Mouse (Mus musculus) lung, postnatal 0 days (tissue): ENCODE measurements at regions not wholly inside any gene's neighbourhood (a gene's known extent, or its start where the extent isn't known, plus 50 kb on each side); places are given as distances from the start of the nearest gene placed in this dataset.

Source experiments
- ATAC-seq: fragments of 200-750 bp; cut with Nextera tagmentation; 2 replicates; pipeline ENCODE4 v1.8.0; 2017; ENCODE audit warnings: moderate library complexity
- DNase-seq: peaks from one replicate; pipeline ENCODE4 v3.0.0-alpha.2; 2016; ENCODE audit warnings: low spot score
- H3K27ac ChIP-seq: fragments of 300-500 bp; sonication (generic); 2 replicates; pipeline ENCODE4 v1.5.1; 2014; ENCODE audit warnings: antibody characterized with exemption, mild to moderate bottlenecking, low read length, mixed read lengths
- H3K27me3 ChIP-seq: fragments of 300-500 bp; sonication (generic); replicated peaks from 2 replicates; pipeline ENCODE4 v1.6.1; 2014; ENCODE audit warnings: low read length, mixed read lengths; ENCODE audit not compliant: insufficient read depth
- H3K36me3 ChIP-seq: fragments of 300-500 bp; sonication (generic); 2 replicates; pipeline ENCODE4 v1.6.1; 2014; ENCODE audit warnings: low read length, mixed read lengths; ENCODE audit not compliant: insufficient read depth
- H3K4me1 ChIP-seq: fragments of 300-500 bp; sonication (generic); 2 replicates; pipeline ENCODE4 v1.6.1; 2014; ENCODE audit warnings: antibody characterized with exemption, low read depth, low read length, mixed read lengths; ENCODE audit not compliant: insufficient read depth
- H3K4me2 ChIP-seq: fragments of 300-500 bp; sonication (generic); replicated peaks from 2 replicates; pipeline ENCODE4 v1.6.1; 2014; ENCODE audit warnings: low read depth, mild to moderate bottlenecking, low read length, moderate library complexity, mixed read lengths
- H3K4me3 ChIP-seq: fragments of 300-500 bp; sonication (generic); 2 replicates; pipeline ENCODE4 v1.5.1; 2014; ENCODE audit warnings: low read depth, low read length
- H3K9ac ChIP-seq: fragments of 300-500 bp; sonication (generic); replicated peaks from 2 replicates; pipeline ENCODE4 v1.6.1; 2014; ENCODE audit warnings: low read depth, mild to moderate bottlenecking
- H3K9me3 ChIP-seq: fragments of 300-500 bp; sonication (generic); 2 replicates; pipeline ENCODE4 v1.6.1; 2016; ENCODE audit warnings: low read length, mixed read lengths
- CTCF ChIP-seq: IDR thresholded peaks from 2 replicates; pipeline ENCODE4 v1.5.1; 2016; ENCODE audit warnings: antibody characterized with exemption, mild to moderate bottlenecking
- EP300 ChIP-seq: IDR thresholded peaks from 2 replicates; pipeline ENCODE4 v1.6.1; 2016; ENCODE audit warnings: antibody characterized with exemption, mild to moderate bottlenecking, control low read depth
- WGBS: fragments of 180-500 bp; shearing (Covaris S2); extraction: QIAGEN DNeasy Blood & Tissue Kit; methylation state at CpG from one replicate; pipeline ENCODE4 v1.1.7; 2014; 5-methylcytosine and 5-hydroxymethylcytosine counted together

GRCm38 (mm10) chr9:87376731-87377310, 121.5 kb upstream of the Cep162 start:
- no peaks in the 10 kb centered on the region for H3K27me3 ChIP-seq
- no peak overlapping the region for H3K9ac ChIP-seq
- H3K4me1 ChIP-seq: no peaks in the 10 kb centered on the region
- WGBS: 36% methylated on average over 10 of the region's 10 CpGs
- ATAC-seq (no peak), DNase-seq (no peak)
- H3K36me3 ChIP-seq: no peaks in the 10 kb centered on the region
- no peak overlapping the region for H3K4me2 ChIP-seq
- TF ChIP-seq CTCF (no peak), EP300 (no peak)
- H3K27ac ChIP-seq: no peak overlapping the region
- no peaks in the 10 kb centered on the region for H3K9me3 ChIP-seq
- no peak overlapping the region for H3K4me3 ChIP-seq

DNA sequence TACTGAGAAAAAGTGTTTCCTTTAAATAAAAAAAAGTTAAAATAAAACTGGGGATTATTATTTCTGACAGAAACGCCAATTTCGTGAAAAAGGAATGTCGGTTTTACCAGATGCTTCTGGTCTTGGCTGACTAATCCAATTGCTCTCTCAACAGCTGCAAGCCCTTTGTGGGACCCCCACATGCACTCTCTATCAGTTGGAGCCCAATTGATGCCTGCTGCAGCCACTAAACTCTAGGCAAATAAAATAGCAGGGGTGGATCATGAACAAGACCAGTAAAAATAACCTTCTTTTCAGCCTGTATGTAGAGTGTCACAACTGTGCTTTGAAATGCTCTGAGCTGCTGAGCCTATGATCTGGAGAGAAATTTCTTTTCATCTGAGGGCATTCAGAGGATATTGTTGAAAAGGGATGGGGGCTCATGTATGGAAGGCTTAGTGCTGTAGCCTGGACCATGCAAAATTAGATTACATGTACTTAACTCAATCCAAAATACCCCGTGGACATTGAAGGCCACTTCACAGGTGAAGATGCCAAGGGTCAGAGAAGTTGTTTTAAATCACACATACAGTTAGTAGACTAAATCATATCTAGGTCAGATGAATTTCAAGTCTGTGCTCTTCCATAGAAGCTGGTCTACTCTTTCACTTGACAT, 117.0 kb upstream of the Cep162 start:
- no peaks in the 10 kb centered on the region for H3K36me3 ChIP-seq
- no peaks in the 10 kb centered on the region for H3K4me1 ChIP-seq
- ATAC-seq (no peak), DNase-seq (no peak)
- no peaks in the 10 kb centered on the region for H3K27me3 ChIP-seq
- TF ChIP-seq EP300 (no peak), CTCF (no peak)
- H3K4me3 ChIP-seq: no peak overlapping the region
- H3K27ac ChIP-seq: no peak overlapping the region
- no peak overlapping the region for H3K9ac ChIP-seq
- 71% methylated on average over 4 of the region's 4 CpGs for WGBS
- no peaks in the 10 kb centered on the region for H3K9me3 ChIP-seq
- H3K4me2 ChIP-seq: no peak overlapping the region

DNA sequence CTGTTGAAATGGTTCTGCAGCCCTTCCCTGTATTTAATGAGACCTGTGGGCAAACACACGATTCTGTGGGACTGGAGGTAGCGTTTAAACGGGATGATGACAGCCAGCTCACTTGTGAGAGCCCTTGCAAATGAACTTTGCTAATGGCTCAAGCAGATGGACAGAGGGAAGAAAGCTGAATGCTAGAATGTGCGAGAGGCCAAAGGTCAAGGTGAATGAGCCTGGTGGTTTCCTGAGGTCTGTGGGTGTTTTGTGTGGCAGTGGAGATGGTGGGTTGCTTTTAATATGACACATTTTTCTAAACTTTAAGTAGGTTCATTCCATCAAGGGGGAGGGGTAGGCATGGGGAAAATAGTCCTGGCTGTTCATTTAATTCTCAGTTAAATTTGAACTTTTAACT, 113.7 kb upstream of the Cep162 start:
- Histone ChIP-seq H3K27ac (no peak overlapping the region), H3K9me3 (no peaks in the 10 kb centered on the region), H3K4me1 (no peaks in the 10 kb centered on the region), H3K9ac (no peak overlapping the region), H3K4me2 (no peak overlapping the region), H3K4me3 (no peak overlapping the region), H3K27me3 (no peaks in the 10 kb centered on the region), H3K36me3 (no peaks in the 10 kb centered on the region)
- DNase-seq: no peak
- TF ChIP-seq CTCF (no peak), EP300 (no peak)
- ATAC-seq: no peak
- 50% methylated on average over 4 of the region's 4 CpGs for WGBS

DNA sequence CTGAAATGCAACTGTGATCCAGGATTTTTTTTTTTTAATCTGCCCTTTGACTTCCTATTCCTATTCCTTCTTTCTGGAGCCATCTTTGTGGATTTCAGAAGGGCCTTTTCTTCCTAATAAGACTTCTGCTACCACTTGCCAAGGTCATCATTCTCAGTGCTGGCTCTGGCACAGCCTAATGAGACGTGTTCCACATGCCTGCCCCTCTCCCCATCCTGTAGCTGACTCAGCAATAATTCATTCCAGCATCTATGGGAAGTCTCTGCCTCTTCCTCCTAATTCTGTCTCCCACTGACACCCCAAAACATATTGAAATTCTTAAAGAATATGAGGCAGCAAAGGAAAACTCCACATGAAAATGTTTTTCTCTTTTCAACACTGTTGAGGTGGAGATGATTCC, 91.7 kb upstream of the Cep162 start:
- Histone ChIP-seq H3K4me3 (no peak overlapping the region), H3K4me1 (no peaks in the 10 kb centered on the region), H3K27ac (no peak overlapping the region), H3K36me3 (no peaks in the 10 kb centered on the region), H3K27me3 (no peaks in the 10 kb centered on the region), H3K9me3 (no peaks in the 10 kb centered on the region), H3K4me2 (no peak overlapping the region), H3K9ac (no peak overlapping the region)
- no peak for ATAC-seq
- WGBS: 17% methylated on average over 1 of the region's 1 CpGs
- TF ChIP-seq EP300 (no peak), CTCF (no peak)
- DNase-seq: no peak

DNA sequence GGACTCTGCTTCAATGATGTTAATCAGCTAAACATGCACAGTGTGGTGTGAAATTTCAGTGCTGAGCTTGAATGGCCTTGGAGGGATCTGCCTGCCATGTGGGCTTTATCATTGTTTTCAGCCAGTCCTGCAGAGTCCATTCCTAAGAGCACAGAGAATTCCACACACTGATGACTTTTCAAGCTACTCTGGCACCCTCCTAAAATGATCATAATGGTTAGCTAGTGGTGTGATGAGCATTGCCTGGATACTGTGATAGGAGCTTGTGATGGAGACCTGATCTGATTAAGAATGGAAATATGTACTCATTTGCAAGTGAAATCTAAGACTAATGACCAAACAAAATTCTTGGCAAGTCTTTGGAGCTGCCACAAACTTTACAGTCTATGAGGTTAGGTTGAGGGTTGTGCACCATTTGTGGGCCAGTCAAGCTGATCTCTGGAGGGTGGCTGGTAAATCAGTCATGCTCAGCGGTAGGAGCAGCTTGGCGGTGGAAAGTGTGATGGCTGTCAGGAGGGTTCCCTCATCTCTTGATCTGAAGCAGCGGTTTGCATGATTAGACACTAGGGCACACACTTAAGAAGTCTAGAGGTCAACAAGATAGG, 91.0 kb upstream of the Cep162 start:
- Histone ChIP-seq H3K4me3 (no peak overlapping the region), H3K4me2 (no peak overlapping the region), H3K9ac (no peak overlapping the region), H3K27ac (no peak overlapping the region), H3K36me3 (no peaks in the 10 kb centered on the region), H3K27me3 (no peaks in the 10 kb centered on the region), H3K4me1 (no peaks in the 10 kb centered on the region), H3K9me3 (no peaks in the 10 kb centered on the region)
- TF ChIP-seq CTCF (no peak), EP300 (no peak)
- no peak for ATAC-seq
- 73% methylated on average over 3 of the region's 3 CpGs for WGBS
- DNase-seq: no peak

GRCm38 (mm10) chr9:87341438-87341837, 86.1 kb upstream of the Cep162 start:
- no peak for DNase-seq
- 64% methylated on average over 5 of the region's 5 CpGs for WGBS
- ATAC-seq: no peak

More at GRCm38 (mm10) chr9:87341438-87341837, 86.1 kb upstream of the Cep162 start:
- TF ChIP-seq CTCF (no peak), EP300 (no peak)
- H3K4me3 ChIP-seq: no peak overlapping the region
- no peaks in the 10 kb centered on the region for H3K9me3 ChIP-seq
- H3K4me1 ChIP-seq: no peaks in the 10 kb centered on the region
- H3K36me3 ChIP-seq: no peaks in the 10 kb centered on the region
- no peak overlapping the region for H3K4me2 ChIP-seq
- H3K9ac ChIP-seq: no peak overlapping the region
- H3K27ac ChIP-seq: no peak overlapping the region
- no peaks in the 10 kb centered on the region for H3K27me3 ChIP-seq
